ENCODE assay signal across 1 mouse cellular context in the genomic region with DNA sequence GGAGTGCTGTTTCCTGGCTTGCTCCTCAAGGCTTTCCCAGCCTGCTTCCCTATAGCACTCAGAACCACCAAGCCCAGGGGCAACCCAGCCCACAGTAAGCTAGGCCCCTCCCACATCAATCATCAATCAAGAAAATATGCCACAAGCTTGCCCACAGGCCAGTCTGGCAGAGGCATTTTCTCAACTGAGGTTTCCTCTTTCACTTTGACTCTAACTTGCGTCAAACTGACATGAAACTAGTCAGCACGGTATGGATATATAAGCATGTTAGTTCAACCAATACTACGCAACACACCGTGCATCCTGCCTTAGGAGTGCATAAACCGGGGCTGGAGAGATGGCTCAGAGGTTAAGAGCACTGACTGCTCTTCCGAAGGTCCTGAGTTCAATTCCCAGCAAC.
TF ChIP-seq lines count a peak whose summit lies in the region.

No protein-coding gene starts in this region.

TF ChIP-seq in CH12.LX, 34 proteins besides CTCF, POLR2A, EP300 and RAD21:
- TF ChIP-seq IRF4 (IDR thresholded peaks at IDR 0.05; ENCODE audit: low read depth, low read length), result peak; percentile 92
- peak; percentile 98 for TF ChIP-seq TBP (conservative IDR thresholded peaks at IDR 0.05; ENCODE audit: low read depth, low read length)
- TF ChIP-seq NRF1 (IDR thresholded peaks at IDR 0.05; ENCODE audit: low read depth, low read length), result no peak
- no peak for TF ChIP-seq RCOR1 (conservative IDR thresholded peaks at IDR 0.05; ENCODE audit: low read depth, low read length)
- peak; percentile 54; the same call in 1 of the 2 replicates for TF ChIP-seq JUN (IDR thresholded peaks at IDR 0.05; ENCODE audit: insufficient read depth, low read depth, low read length)
- TF ChIP-seq ZMIZ1 (IDR thresholded peaks at IDR 0.05; ENCODE audit: low read depth, low read length), result no peak
- peak; percentile 18 for TF ChIP-seq ETS1 (conservative IDR thresholded peaks at IDR 0.05; ENCODE audit: low read depth, low read length)
